Mouse (Mus musculus): ENCODE data around the gene Atp2b1. TPM values are rescaled to one million over a fixed set of nuclear protein-coding genes. Genes with fewer than 3 reads are reported as not detected.

Atp2b1 gene
- polyA plus RNA-seq, 1 experiment from 2014 or later: 171 TPM

DNA sequence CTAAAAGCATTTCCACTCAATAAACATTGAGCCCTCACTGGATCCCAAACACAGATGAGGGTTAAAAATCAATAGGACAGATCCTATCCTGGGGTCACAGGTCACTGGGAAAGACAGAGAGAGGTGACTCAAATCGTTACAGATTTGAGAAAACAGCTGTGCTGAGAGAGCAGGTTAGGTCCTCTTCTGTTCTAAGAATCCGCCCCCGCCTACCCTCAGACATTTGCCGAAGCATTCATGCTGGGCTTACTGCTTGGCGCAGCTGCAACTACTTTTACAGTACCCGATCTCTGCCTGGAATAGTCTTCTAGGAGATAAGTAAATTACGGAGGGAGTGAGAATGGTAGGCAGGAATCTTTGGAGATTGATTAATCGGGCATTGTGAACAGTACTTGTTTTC is 47.9 kb downstream of the Atp2b1 start:
- DNase-seq (ENCODE audit: low spot score) (no peak), ATAC-seq (replicated peaks; ENCODE audit: low FRiP score, low TSS enrichment, low read depth) (no peak)
- H3K4me1 ChIP-seq (replicated peaks; ENCODE audit: control insufficient read depth, insufficient read depth, low read length): peaks cover 11% of the 10 kb centered on the region; the same call in 1 of the 2 replicates
- 72% methylated on average over 8 of the region's 8 CpGs for WGBS
- H3K9ac ChIP-seq (ENCODE audit: low read length): no peak overlapping the region
- no peaks in the 10 kb centered on the region for H3K36me3 ChIP-seq (ENCODE audit: control insufficient read depth, insufficient read depth, low read length)
- H3K27ac ChIP-seq (ENCODE audit: low read depth): no peak overlapping the region
- H3K4me2 ChIP-seq (ENCODE audit: low read length): no peak overlapping the region
- no peaks in the 10 kb centered on the region for H3K9me3 ChIP-seq (ENCODE audit: control insufficient read depth, low read length)
- no peak overlapping the region for H3K4me3 ChIP-seq (ENCODE audit: low read depth, low read length)
- no peaks in the 10 kb centered on the region for H3K27me3 ChIP-seq (replicated peaks; ENCODE audit: control insufficient read depth, insufficient read depth, low read length)

DNA sequence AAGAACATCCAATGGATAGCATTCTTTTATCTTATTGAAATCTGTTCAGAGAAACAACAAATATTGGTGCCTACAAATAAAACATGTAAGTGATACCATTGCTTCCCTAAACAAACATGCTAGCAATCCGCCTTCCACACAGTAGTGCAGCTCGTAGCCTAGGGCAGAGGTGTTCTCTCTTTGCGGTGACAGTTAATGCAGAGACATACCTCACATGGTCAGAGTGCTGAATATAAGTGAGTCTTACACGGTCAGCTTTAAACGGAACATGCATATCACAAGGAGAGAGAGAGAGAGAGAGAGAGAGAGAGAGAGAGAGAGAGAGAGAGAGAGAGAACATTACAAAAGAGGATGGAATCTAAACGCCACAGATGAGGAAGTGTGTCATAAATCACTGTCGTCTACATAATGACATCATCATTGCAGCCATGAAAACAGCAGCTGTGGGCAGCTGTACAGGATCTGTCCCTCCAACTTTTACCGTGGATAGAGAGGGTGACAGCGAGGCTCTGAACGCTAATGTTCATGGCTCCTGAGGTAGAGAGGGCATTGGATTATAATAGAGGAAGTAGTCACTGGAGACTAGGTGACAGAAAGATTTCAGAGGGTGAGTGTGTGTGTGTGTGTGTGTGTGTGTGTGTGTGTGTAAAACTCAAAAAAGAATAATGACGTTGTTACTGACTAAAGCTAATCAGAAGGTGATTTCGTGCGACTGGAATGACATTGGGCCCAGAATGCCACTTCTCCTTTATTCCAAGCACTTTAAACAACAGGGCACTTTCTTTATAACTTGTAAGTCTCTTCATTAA is 52.4 kb downstream of the Atp2b1 start:
- ATAC-seq (replicated peaks; ENCODE audit: low FRiP score, low TSS enrichment, low read depth): peak; percentile 71
- no peak overlapping the region for H3K4me2 ChIP-seq (ENCODE audit: low read length)

DNA sequence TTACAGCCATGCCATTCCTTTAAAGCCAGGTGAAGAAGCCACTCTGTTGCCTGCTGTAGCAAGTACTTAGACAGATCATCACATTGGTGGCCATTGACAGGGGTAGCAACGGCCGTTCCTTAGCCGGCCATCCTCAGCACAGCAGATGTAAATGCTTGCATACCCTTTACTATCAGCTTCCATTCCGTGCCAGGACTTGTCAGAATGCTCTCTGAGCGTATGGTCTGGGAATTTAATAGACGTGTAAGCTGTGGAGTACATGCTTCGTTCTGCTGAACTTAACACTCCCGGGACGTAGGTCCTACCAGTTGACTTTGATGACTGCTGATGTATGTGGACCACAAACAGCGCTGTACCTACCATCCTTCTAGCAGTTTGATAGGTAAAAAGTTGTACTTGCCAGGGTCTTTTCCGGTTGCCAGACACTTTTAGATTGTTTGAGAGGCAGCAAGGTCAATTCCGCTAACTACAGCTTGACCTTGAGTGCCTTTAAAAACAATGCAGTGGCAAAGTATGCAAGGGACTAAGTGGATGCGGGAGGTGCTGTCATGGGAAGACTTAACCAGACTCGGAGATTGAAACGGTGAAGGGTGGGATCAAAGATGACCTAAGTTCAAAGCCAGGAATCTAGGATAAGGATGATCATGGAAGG is 53.2 kb downstream of the Atp2b1 start:
- Histone ChIP-seq H3K27me3 (replicated peaks; ENCODE audit: control insufficient read depth, insufficient read depth, low read length) (no peaks in the 10 kb centered on the region), H3K4me1 (replicated peaks; ENCODE audit: control insufficient read depth, insufficient read depth, low read length) (peaks cover 14% of the 10 kb centered on the region; the same call in 1 of the 2 replicates), H3K9me3 (ENCODE audit: control insufficient read depth, low read length) (no peaks in the 10 kb centered on the region), H3K27ac (ENCODE audit: low read depth) (no peak overlapping the region), H3K36me3 (ENCODE audit: control insufficient read depth, insufficient read depth, low read length) (peaks cover 21% of the 10 kb centered on the region), H3K4me2 (ENCODE audit: low read length) (no peak overlapping the region), H3K4me3 (ENCODE audit: low read depth, low read length) (no peak overlapping the region), H3K9ac (ENCODE audit: low read length) (no peak overlapping the region)
- ATAC-seq (replicated peaks; ENCODE audit: low FRiP score, low TSS enrichment, low read depth): no peak
- 84% methylated on average over 15 of the region's 15 CpGs for WGBS
- no peak for DNase-seq (ENCODE audit: low spot score)

More for the DNA sequence above, 52.4 kb downstream of the Atp2b1 start:
- WGBS: 53% methylated on average over 13 of the region's 13 CpGs
- H3K9me3 ChIP-seq (ENCODE audit: control insufficient read depth, low read length): no peaks in the 10 kb centered on the region
- H3K4me3 ChIP-seq (ENCODE audit: low read depth, low read length): no peak overlapping the region
- H3K27me3 ChIP-seq (replicated peaks; ENCODE audit: control insufficient read depth, insufficient read depth, low read length): no peaks in the 10 kb centered on the region
- no peak overlapping the region for H3K9ac ChIP-seq (ENCODE audit: low read length)
- H3K27ac ChIP-seq (ENCODE audit: low read depth): no peak overlapping the region
- DNase-seq (ENCODE audit: low spot score): no peak
- H3K36me3 ChIP-seq (ENCODE audit: control insufficient read depth, insufficient read depth, low read length): peaks cover 21% of the 10 kb centered on the region
- peaks cover 14% of the 10 kb centered on the region; the same call in 1 of the 2 replicates for H3K4me1 ChIP-seq (replicated peaks; ENCODE audit: control insufficient read depth, insufficient read depth, low read length)

DNA sequence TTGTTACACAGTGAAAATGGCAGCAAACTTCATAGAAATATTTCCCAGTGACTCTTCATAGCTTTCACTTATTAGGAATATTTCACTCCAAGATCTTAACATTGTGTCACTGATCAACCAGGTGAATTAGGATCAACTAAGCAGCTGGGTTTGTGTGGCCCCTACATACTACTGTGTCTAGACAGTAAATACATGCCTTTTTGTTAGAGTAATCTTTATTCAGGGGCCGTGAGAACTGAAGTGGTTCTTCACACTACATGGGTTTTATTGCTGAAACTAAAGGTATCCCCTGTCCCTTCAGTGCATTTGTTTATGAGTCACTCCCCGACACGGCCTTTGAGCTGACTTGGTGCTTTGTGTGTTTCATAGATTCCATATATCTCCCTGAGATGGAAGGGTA is 56.7 kb downstream of the Atp2b1 start:
- Histone ChIP-seq H3K27me3 (replicated peaks; ENCODE audit: control insufficient read depth, insufficient read depth, low read length) (no peaks in the 10 kb centered on the region), H3K9ac (ENCODE audit: low read length) (no peak overlapping the region), H3K27ac (ENCODE audit: low read depth) (no peak overlapping the region), H3K4me1 (replicated peaks; ENCODE audit: control insufficient read depth, insufficient read depth, low read length) (peaks cover 15% of the 10 kb centered on the region; the same call in 1 of the 2 replicates), H3K4me2 (ENCODE audit: low read length) (no peak overlapping the region), H3K9me3 (ENCODE audit: control insufficient read depth, low read length) (no peaks in the 10 kb centered on the region), H3K36me3 (ENCODE audit: control insufficient read depth, insufficient read depth, low read length) (peaks cover 21% of the 10 kb centered on the region), H3K4me3 (ENCODE audit: low read depth, low read length) (no peak overlapping the region)
- ATAC-seq (replicated peaks; ENCODE audit: low FRiP score, low TSS enrichment, low read depth) (no peak), DNase-seq (ENCODE audit: low spot score) (no peak)
- 91% methylated on average over 3 of the region's 3 CpGs for WGBS

DNA sequence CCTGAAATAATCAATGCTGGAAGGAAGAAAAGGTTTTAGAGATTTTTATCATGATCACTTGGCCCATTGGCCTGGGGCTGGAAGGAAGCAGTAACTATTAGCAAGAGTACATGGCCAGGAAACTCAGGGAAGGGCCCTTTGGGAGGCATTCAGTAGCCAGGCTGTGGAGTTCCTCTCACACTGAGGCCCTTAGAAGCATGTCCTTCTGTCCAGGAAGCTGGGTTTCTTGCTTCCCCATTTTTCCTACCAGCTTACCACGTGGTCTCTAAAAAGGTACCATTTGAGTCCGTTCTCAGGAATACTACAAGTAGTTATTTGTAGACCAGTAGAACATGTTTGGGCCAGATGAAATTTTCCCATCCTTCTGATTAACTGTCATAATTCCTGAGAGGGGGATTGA is 58.2 kb downstream of the Atp2b1 start:
- ATAC-seq (replicated peaks; ENCODE audit: low FRiP score, low TSS enrichment, low read depth) (no peak), DNase-seq (ENCODE audit: low spot score) (no peak)
- H3K4me1 ChIP-seq (replicated peaks; ENCODE audit: control insufficient read depth, insufficient read depth, low read length): peaks cover 15% of the 10 kb centered on the region
- H3K4me2 ChIP-seq (ENCODE audit: low read length): no peak overlapping the region
- H3K27ac ChIP-seq (ENCODE audit: low read depth): no peak overlapping the region
- H3K9ac ChIP-seq (ENCODE audit: low read length): no peak overlapping the region
- 83% methylated on average over 2 of the region's 2 CpGs for WGBS
- H3K4me3 ChIP-seq (ENCODE audit: low read depth, low read length): no peak overlapping the region
- H3K27me3 ChIP-seq (replicated peaks; ENCODE audit: control insufficient read depth, insufficient read depth, low read length): no peaks in the 10 kb centered on the region
- H3K9me3 ChIP-seq (ENCODE audit: control insufficient read depth, low read length): no peaks in the 10 kb centered on the region
- peaks cover 21% of the 10 kb centered on the region for H3K36me3 ChIP-seq (ENCODE audit: control insufficient read depth, insufficient read depth, low read length)

DNA sequence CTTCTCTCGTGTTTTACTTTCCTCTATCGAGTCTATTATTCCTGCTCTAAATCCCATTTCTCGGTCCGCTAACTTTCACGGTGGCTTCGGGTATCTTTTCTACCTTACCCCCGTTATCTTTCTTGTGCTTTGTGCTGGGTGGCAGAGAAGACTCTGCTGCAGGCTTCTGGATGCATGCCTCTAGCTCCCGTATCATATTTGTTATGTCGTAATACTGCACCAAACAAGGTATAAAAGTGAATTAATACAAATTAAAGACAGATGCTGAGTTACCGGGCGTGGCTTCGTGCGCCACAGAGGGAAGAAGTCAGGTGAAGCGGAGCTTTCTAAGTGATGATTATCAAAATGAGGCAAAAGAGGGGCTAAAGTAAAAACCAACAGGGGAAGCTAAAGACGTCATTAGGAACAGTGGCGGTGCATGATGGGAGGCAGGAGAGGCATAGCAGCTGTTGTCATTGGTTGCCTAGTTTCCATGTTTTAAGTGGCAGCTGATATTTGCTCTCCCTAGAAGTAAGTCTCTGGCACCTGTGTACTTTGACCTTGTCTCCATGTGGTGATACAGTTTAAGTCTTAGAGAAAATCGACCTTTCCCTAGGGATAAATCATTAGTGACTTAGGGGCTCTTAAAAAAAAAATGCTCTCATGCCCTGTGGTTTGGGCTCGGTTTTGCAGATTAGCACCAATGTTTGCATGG is 58.9 kb downstream of the Atp2b1 start:
- Histone ChIP-seq H3K9ac (ENCODE audit: low read length) (no peak overlapping the region), H3K36me3 (ENCODE audit: control insufficient read depth, insufficient read depth, low read length) (peaks cover 21% of the 10 kb centered on the region), H3K4me1 (replicated peaks; ENCODE audit: control insufficient read depth, insufficient read depth, low read length) (peaks cover 15% of the 10 kb centered on the region), H3K4me2 (ENCODE audit: low read length) (no peak overlapping the region), H3K27ac (ENCODE audit: low read depth) (no peak overlapping the region), H3K4me3 (ENCODE audit: low read depth, low read length) (no peak overlapping the region), H3K27me3 (replicated peaks; ENCODE audit: control insufficient read depth, insufficient read depth, low read length) (no peaks in the 10 kb centered on the region), H3K9me3 (ENCODE audit: control insufficient read depth, low read length) (no peaks in the 10 kb centered on the region)
- 0 out of 2 replicates have a peak, but pooled peaks have one; percentile 45 for ATAC-seq (replicated peaks; ENCODE audit: low FRiP score, low TSS enrichment, low read depth)
- WGBS: 84% methylated on average over 18 of the region's 18 CpGs
- no peak for DNase-seq (ENCODE audit: low spot score)

DNA sequence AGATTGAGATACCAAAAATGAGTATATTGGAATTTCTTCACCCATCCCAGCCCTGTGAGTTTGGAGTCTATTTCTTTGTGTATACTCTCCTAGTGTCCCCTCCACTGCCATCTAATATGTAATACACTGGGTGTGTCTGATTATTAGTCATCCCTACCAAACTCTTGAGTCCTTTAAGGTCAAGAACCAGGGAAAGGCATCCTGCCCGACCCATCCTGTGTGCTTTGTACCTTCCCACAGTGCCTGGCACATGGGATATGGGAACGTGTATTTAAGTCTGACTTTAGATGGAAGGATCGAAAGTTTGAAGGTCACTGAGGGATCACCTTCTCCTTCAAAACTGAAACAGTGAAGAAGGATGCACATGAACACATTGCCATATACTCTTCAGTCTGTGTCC is 60.4 kb downstream of the Atp2b1 start:
- Histone ChIP-seq H3K4me3 (ENCODE audit: low read depth, low read length) (no peak overlapping the region), H3K9ac (ENCODE audit: low read length) (no peak overlapping the region), H3K36me3 (ENCODE audit: control insufficient read depth, insufficient read depth, low read length) (peaks cover 10% of the 10 kb centered on the region; the same call in 1 of the 2 replicates), H3K4me1 (replicated peaks; ENCODE audit: control insufficient read depth, insufficient read depth, low read length) (peaks cover 24% of the 10 kb centered on the region), H3K9me3 (ENCODE audit: control insufficient read depth, low read length) (no peaks in the 10 kb centered on the region), H3K27me3 (replicated peaks; ENCODE audit: control insufficient read depth, insufficient read depth, low read length) (no peaks in the 10 kb centered on the region), H3K4me2 (ENCODE audit: low read length) (no peak overlapping the region), H3K27ac (ENCODE audit: low read depth) (no peak overlapping the region)
- ATAC-seq (replicated peaks; ENCODE audit: low FRiP score, low TSS enrichment, low read depth) (no peak), DNase-seq (ENCODE audit: low spot score) (no peak)
- 85% methylated on average over 3 of the region's 3 CpGs for WGBS

DNA sequence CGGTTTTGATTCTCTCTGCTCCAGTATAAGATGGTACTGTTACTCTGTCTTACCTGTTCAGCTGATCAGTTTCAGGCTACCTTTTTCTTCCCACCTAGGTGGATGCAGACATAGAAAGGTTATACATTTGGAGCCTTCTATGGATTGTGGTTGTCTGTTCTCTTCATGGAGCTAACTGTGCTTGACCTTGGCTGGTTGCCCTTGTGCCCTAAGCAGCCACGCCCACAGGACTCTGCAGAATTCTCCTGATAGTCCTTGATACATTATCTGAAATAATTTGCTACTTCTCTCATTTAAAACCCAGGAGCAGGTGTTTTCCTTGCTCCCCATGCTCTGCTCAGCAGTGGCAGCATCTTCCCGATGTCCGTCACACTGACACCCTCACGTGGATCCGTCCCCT is 61.4 kb downstream of the Atp2b1 start:
- Histone ChIP-seq H3K4me1 (replicated peaks; ENCODE audit: control insufficient read depth, insufficient read depth, low read length) (peaks cover 28% of the 10 kb centered on the region), H3K4me3 (ENCODE audit: low read depth, low read length) (no peak overlapping the region), H3K9ac (ENCODE audit: low read length) (no peak overlapping the region), H3K27ac (ENCODE audit: low read depth) (no peak overlapping the region), H3K4me2 (ENCODE audit: low read length) (no peak overlapping the region), H3K9me3 (ENCODE audit: control insufficient read depth, low read length) (no peaks in the 10 kb centered on the region), H3K27me3 (replicated peaks; ENCODE audit: control insufficient read depth, insufficient read depth, low read length) (no peaks in the 10 kb centered on the region), H3K36me3 (ENCODE audit: control insufficient read depth, insufficient read depth, low read length) (peaks cover 4% of the 10 kb centered on the region; the same call in 1 of the 2 replicates)
- DNase-seq (ENCODE audit: low spot score) (no peak), ATAC-seq (replicated peaks; ENCODE audit: low FRiP score, low TSS enrichment, low read depth) (no peak)
- WGBS: 79% methylated on average over 6 of the region's 6 CpGs
